Mouse (Mus musculus): ENCODE measurements around the gene Nav2. TPM values are rescaled to one million over a fixed set of nuclear protein-coding genes. Genes with fewer than 3 reads are reported as not detected.

The Nav2 gene
- total and polyA plus RNA-seq, 2 experiments from 2014 or later: 16.3 to 44.0 TPM

DNA sequence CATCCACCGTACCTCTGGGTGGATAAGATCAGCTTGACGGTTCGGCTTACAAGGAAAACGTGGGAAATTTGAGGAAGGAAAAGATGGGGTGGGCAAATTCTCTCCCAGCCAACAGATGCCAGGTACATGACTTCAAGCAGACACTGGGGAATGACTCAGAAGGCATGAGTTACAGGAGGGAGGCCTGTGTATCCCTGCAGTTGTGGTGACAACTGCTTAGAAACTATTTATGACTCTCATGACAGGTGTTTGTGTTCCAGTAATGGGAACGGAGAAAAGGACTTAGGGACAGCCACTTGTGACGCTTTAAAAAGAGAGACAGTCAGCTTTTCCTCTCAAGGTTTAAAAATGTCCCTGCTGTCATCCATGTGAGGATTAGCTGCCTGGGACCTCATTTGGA lies 38.4 kb upstream of the Nav2 start:
- Histone ChIP-seq H3K4me1 (ENCODE audit: insufficient read depth) (no peaks in the 10 kb centered on the region), H3K4me2 (ENCODE audit: low read depth) (no peak overlapping the region), H3K4me3 (ENCODE audit: low read depth, low read length) (no peak overlapping the region), H3K9ac (no peak overlapping the region), H3K27ac (ENCODE audit: low read depth, low read length) (no peak overlapping the region), H3K36me3 (ENCODE audit: insufficient read depth) (no peaks in the 10 kb centered on the region), H3K27me3 (ENCODE audit: insufficient read depth, low read length) (no peaks in the 10 kb centered on the region), H3K9me3 (ENCODE audit: low read length) (no peaks in the 10 kb centered on the region)
- ATAC-seq (no peak), DNase-seq (no peak)
- 94% methylated on average over 6 of the region's 6 CpGs for WGBS
- TF ChIP-seq CTCF (IDR thresholded peaks at IDR 0.05; ENCODE audit: low read depth): no peak

DNA sequence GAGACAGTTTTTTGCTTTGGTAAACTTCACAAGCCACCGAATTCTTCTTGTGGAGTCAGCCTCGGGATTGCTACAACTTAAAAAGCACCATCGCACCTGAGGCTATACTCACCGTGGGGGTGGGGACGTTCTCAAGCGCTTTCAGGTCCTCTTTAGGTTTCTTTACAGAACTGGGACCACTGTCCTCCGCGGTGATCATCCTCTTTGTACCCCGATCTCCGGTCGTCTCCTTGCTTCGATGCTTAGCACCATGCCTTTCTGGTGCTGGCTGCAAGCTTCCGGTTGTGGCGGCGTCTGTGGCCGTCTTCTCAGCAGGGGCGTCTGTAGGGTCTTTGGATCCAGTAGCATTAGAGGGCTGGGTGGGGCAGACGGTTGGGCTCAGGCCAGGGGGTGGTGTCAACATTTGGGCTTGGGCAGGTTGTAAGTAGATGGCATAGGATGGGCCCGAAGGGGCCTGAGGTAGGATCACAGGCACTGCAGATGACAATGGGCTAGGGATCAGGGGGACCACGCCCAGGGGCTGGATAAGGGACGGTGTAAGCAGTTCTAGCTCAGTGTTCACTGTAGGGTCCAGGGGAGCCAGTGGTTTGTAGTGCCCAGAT lies 37.8 kb upstream of the Nav2 start:
- Histone ChIP-seq H3K4me2 (ENCODE audit: low read depth) (no peak overlapping the region), H3K27me3 (ENCODE audit: insufficient read depth, low read length) (no peaks in the 10 kb centered on the region), H3K9me3 (ENCODE audit: low read length) (no peaks in the 10 kb centered on the region), H3K27ac (ENCODE audit: low read depth, low read length) (no peak overlapping the region), H3K9ac (no peak overlapping the region), H3K4me3 (ENCODE audit: low read depth, low read length) (no peak overlapping the region), H3K4me1 (ENCODE audit: insufficient read depth) (no peaks in the 10 kb centered on the region), H3K36me3 (ENCODE audit: insufficient read depth) (no peaks in the 10 kb centered on the region)
- 92% methylated on average over 21 of the region's 21 CpGs for WGBS
- ATAC-seq: no peak
- no peak for DNase-seq
- TF ChIP-seq CTCF (IDR thresholded peaks at IDR 0.05; ENCODE audit: low read depth): no peak

DNA sequence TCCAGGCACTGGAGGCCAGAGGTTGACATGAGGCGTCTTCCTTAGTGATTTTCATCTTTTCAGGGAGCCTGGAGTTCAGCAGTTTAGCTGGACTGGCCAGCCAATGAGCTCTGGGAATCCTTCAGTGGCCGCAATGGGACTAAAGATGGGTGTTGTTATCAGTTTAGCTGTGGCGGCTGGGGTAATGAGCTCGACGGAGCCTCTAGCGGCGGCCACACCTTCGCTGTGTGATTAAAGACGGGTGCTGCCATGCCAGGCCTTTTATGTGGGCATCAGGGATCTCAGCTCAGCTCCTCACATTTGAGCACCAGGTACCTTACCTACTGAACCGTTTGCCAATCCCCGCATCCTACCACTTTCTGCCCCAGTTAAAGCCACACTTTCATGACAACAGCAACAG lies 37.2 kb upstream of the Nav2 start:
- no peak overlapping the region for H3K4me3 ChIP-seq (ENCODE audit: low read depth, low read length)
- ATAC-seq (no peak), DNase-seq (no peak)
- no peaks in the 10 kb centered on the region for H3K9me3 ChIP-seq (ENCODE audit: low read length)
- no peak overlapping the region for H3K27ac ChIP-seq (ENCODE audit: low read depth, low read length)
- WGBS: 89% methylated on average over 11 of the region's 11 CpGs
- no peaks in the 10 kb centered on the region for H3K4me1 ChIP-seq (ENCODE audit: insufficient read depth)
- no peaks in the 10 kb centered on the region for H3K36me3 ChIP-seq (ENCODE audit: insufficient read depth)
- H3K27me3 ChIP-seq (ENCODE audit: insufficient read depth, low read length): no peaks in the 10 kb centered on the region
- no peak overlapping the region for H3K4me2 ChIP-seq (ENCODE audit: low read depth)
- TF ChIP-seq CTCF (IDR thresholded peaks at IDR 0.05; ENCODE audit: low read depth): no peak
- H3K9ac ChIP-seq: no peak overlapping the region

DNA sequence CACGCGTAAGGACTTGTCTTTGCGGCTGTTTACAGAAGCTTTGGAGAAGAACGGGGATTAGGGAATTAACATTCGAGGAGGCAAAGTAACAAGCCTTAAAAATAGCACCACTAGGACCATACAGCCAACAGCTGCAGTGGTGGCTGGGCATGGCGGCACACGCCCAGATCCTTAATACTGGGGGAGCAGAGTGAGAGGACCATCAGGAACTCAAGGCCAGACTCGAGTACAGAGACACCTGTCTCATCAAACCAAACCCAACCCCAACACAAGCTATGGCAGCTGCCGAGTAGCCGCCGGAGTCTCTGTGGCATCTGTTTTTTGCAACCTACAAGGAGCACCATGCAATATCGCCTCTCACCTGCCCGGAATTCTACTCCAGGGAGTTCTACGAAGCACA lies 33.4 kb upstream of the Nav2 start:
- Histone ChIP-seq H3K4me3 (ENCODE audit: low read depth, low read length) (no peak overlapping the region), H3K9me3 (ENCODE audit: low read length) (no peaks in the 10 kb centered on the region), H3K9ac (no peak overlapping the region), H3K4me2 (ENCODE audit: low read depth) (no peak overlapping the region), H3K27ac (ENCODE audit: low read depth, low read length) (no peak overlapping the region), H3K36me3 (ENCODE audit: insufficient read depth) (no peaks in the 10 kb centered on the region), H3K4me1 (ENCODE audit: insufficient read depth) (no peaks in the 10 kb centered on the region), H3K27me3 (ENCODE audit: insufficient read depth, low read length) (no peaks in the 10 kb centered on the region)
- no peak for TF ChIP-seq CTCF (IDR thresholded peaks at IDR 0.05; ENCODE audit: low read depth)
- DNase-seq (no peak), ATAC-seq (no peak)
- WGBS: 78% methylated on average over 14 of the region's 14 CpGs

DNA sequence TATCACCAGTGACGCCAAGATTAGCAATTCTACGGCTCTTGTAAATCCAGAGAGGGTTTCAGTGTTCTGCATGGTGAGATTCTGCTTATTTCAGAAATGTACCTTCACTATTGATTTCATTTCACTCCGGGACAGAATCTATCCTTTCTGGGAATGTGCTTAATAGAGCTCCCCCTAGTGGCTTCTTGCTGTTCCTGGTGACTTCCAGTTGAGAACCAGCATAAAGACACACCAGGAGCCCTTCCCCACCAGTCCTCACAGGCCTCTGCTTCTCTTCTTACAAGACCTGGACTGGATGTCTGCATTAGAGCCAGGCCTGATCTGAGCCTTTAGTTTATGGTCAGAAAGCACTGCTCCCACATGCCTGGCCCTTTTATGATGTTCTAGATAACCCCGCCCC lies 32.0 kb upstream of the Nav2 start:
- no peaks in the 10 kb centered on the region for H3K36me3 ChIP-seq (ENCODE audit: insufficient read depth)
- no peaks in the 10 kb centered on the region for H3K9me3 ChIP-seq (ENCODE audit: low read length)
- H3K27ac ChIP-seq (ENCODE audit: low read depth, low read length): no peak overlapping the region
- DNase-seq (peak; percentile 74), ATAC-seq (no peak)
- 70% methylated on average over 4 of the region's 4 CpGs for WGBS
- no peaks in the 10 kb centered on the region for H3K4me1 ChIP-seq (ENCODE audit: insufficient read depth)
- H3K9ac ChIP-seq: no peak overlapping the region
- H3K27me3 ChIP-seq (ENCODE audit: insufficient read depth, low read length): no peaks in the 10 kb centered on the region; the same call in 1 of the 2 replicates
- peak; percentile 80 for TF ChIP-seq CTCF (IDR thresholded peaks at IDR 0.05; ENCODE audit: low read depth)
- no peak overlapping the region for H3K4me3 ChIP-seq (ENCODE audit: low read depth, low read length)
- no peak overlapping the region for H3K4me2 ChIP-seq (ENCODE audit: low read depth)

DNA sequence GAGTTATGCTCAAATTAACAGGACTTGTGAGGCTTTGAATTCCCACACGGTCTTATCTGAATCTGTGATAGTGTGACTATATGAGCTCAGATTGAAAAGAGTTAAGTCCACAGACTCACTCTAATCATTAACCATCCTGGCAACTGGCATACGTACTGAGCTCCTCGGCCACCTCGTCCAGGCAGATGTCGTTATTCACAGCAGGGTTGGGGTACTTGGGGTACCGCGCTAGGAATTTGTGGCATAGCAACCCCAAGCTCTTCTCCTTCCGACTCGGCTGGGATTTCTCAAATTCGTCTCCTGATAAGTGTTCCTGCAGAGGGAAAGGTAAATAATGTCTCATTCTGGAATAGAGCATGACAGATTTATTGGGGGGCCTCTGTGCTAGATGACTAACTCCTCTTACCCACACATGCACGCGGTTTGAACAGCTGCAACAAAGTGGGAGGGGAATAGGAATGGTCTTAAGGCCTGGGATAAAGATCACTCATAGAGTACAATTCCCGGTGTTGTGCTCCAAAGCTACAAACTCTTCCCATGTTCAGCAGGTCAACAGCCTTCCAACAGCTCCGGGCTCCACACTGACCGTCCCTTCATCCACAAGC lies 30.6 kb upstream of the Nav2 start:
- DNase-seq: no peak
- no peaks in the 10 kb centered on the region for H3K9me3 ChIP-seq (ENCODE audit: low read length)
- H3K4me2 ChIP-seq (ENCODE audit: low read depth): no peak overlapping the region
- no peak for ATAC-seq
- no peak for TF ChIP-seq CTCF (IDR thresholded peaks at IDR 0.05; ENCODE audit: low read depth)
- 84% methylated on average over 15 of the region's 15 CpGs for WGBS
- no peak overlapping the region for H3K27ac ChIP-seq (ENCODE audit: low read depth, low read length)
- H3K36me3 ChIP-seq (ENCODE audit: insufficient read depth): no peaks in the 10 kb centered on the region
- no peak overlapping the region for H3K9ac ChIP-seq
- no peaks in the 10 kb centered on the region for H3K4me1 ChIP-seq (ENCODE audit: insufficient read depth)
- H3K4me3 ChIP-seq (ENCODE audit: low read depth, low read length): no peak overlapping the region
- peaks cover 6% of the 10 kb centered on the region for H3K27me3 ChIP-seq (ENCODE audit: insufficient read depth, low read length)

DNA sequence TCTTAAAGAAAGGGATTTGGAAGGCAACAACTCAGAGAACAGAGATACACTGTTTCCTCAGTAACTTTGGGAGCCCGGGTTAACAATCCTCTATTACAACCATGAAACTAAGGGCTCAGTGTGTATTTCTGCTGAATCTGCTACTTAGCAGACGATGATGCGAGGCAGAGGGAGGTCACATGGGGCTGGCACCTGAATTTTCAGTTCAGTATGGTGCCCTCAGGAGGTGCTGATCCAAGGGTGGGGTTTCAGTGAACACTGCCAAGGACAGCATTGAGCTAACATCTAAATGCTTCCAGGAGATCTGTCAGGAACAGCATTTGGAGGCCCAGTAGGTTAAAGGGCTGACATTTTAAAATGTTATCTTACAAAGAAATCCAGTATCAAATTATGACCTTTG lies 28.9 kb upstream of the Nav2 start:
- H3K4me1 ChIP-seq (ENCODE audit: insufficient read depth): no peaks in the 10 kb centered on the region
- H3K36me3 ChIP-seq (ENCODE audit: insufficient read depth): no peaks in the 10 kb centered on the region
- DNase-seq (no peak), ATAC-seq (no peak)
- H3K4me2 ChIP-seq (ENCODE audit: low read depth): no peak overlapping the region; the same call in 1 of the 2 replicates
- H3K9me3 ChIP-seq (ENCODE audit: low read length): no peaks in the 10 kb centered on the region
- no peak overlapping the region for H3K4me3 ChIP-seq (ENCODE audit: low read depth, low read length)
- peaks cover 11% of the 10 kb centered on the region for H3K27me3 ChIP-seq (ENCODE audit: insufficient read depth, low read length)
- WGBS: 40% methylated on average over 3 of the region's 3 CpGs
- no peak overlapping the region for H3K9ac ChIP-seq
- TF ChIP-seq CTCF (IDR thresholded peaks at IDR 0.05; ENCODE audit: low read depth): no peak
- no peak overlapping the region for H3K27ac ChIP-seq (ENCODE audit: low read depth, low read length)
